Mouse (Mus musculus): ENCODE data around the gene Pak1ip1.

DNA sequence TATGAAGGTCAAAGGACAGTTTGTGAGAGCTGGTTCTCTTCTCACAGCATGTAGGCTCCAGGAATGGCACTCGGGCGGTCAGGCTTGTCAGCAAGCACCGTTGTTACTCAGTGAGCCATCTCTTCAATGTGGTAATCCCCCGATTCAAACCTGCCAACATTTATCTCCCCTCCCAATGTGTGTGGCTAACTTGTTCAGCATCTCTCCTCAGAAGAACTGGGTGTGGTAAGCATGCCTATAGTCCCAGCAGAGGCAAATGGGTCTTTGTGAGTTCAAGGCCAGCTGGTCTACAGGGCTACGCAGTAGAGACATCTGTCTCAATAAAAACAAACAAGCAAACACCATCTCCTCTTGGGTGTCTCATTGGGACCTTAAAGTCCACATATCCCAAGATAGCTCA, 27.8 kb upstream of the Pak1ip1 start:
- TF ChIP-seq CTCF (IDR thresholded peaks at IDR 0.05; ENCODE audit: low read depth): no peak
- TF ChIP-seq EP300 (IDR thresholded peaks at IDR 0.05; ENCODE audit: low read depth): no peak
